Mouse (Mus musculus) cortical plate, adult 2 months (tissue): ENCODE measurements around the gene Gm10053.

Experiments used
- CTCF ChIP-seq: fragments of 200-500 bp; IDR thresholded peaks from 2 replicates; pipeline ENCODE4 v1.5.1; 2011; ENCODE audit warnings: mild to moderate bottlenecking, control low read depth, low read length; ENCODE audit not compliant: insufficient read depth; ENCODE audit errors: extremely low read depth
- POLR2A ChIP-seq: fragments of 200-500 bp; IDR thresholded peaks from 2 replicates; pipeline ENCODE4 v1.6.1; 2011; ENCODE audit warnings: mild to moderate bottlenecking, low read length, control low read depth; ENCODE audit not compliant: insufficient read depth; ENCODE audit errors: extremely low read depth

GRCm38 (mm10) chr19:24873873-24874272 is 1.6 kb upstream of the Gm10053 start:
- no peak for TF ChIP-seq CTCF
- TF ChIP-seq POLR2A = no peak
